Mouse (Mus musculus): Measurements from ENCODE around the gene Fancm. TPM values are rescaled to one million over a fixed set of nuclear protein-coding genes. Genes with fewer than 3 reads are reported as not detected.

Gene Fancm
- polyA plus RNA-seq (2012; rRNA removed) = 5.3 and 5.5 TPM in 2 replicates

DNA sequence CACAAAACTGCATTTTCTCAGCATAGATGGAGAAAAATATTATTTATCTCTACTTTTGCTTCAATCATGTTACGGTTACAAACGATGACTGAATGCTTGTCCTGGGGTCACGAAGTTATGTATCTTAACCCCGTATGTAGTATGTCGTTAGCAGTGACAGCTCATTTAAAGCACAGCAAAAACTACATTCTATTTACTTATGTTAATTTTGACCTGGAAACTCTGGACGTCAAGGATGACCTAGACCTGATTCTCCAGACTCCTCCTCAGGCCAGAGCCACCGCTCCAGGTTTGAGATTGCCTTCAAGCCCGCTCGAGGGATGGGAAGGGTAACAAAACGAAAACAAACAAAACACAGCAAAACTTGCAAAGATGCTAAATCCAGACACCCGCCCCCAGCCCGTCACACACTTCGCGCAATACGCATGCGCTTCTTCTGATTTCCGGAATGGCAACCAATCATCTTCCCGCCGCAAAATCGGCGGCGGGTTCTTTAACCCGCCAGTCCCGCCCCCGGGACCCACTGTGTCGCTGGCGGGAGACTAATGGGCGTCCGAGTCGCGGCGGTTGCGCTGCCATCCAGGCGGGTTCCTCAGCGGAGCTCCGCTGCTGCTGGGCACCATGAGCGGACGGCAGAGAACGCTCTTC, at the start of gene Fancm:
TSS of gene Fancm (plus strand) at position 519 of the 648 bp plus-strand sequence.

DNA sequence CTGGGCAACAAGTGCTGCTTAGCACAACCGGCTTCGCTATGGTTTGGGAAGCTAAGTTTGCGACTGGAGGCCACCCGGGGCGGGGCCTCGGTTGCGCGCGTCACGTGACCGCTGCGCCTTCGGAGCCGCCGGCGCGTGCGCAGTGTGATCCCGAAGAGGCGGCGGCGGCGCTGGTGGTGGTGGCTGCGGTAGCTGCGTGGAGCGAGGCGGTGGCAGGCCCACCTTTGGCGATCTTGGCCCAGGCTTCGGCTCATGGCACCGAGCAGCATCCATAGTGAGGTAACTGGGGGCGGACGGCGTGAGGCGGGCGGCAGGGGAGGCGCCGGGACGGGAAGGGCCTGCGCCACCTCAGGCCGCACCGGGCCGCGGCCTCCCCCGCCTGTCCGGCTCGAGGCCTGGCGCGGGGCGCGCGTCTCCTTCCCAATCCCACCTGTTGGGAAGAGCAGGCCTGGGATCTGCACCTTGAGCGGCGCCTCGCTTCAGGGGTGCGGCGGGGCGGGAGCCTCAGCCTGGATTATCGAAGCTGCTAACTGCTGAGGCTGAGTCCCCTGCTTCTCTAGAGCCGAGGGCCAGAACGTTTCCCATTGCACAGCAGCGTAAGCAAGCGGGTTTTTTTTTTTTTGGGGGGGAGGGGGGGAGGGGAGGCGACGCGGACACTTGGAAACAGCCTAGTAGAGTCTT, 39.1 kb upstream of the Fancm start, which contains the start of gene Prpf39:
TSS of gene Prpf39 (plus strand) at position 144 of the 681 bp plus-strand sequence.

DNA sequence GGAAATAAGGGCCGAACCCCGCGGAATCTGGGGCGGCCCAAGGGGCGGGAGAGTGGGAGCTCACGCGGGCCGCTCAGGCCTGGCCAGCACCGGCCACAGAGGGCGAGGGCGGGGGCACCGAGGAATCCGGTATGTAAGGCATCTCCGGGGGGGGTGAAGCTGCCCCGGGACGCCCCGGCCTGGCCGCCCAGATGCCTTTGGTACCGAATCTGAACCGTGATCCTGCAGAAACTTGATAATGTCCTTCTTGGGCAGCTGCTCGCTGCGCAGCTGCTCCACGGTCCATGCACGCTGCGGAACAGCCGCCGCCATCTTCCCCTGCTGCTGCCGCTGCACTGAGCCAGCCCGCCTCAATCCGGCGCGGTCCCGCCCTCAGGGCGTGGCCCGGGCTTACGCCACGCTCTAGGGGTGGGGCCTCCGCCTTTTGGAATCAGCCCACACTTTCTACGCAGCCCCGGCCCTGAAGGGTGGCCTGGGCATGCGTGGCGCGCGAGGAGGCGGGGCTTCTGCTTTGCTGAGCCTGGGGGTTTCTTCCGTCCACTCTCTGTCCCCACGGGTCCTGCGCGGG, 1.7 kb upstream of the Fancm start, which contains the start of gene Fkbp3:
TSS of gene Fkbp3 (minus strand) at position 397 of the 568 bp plus-strand sequence.

DNA sequence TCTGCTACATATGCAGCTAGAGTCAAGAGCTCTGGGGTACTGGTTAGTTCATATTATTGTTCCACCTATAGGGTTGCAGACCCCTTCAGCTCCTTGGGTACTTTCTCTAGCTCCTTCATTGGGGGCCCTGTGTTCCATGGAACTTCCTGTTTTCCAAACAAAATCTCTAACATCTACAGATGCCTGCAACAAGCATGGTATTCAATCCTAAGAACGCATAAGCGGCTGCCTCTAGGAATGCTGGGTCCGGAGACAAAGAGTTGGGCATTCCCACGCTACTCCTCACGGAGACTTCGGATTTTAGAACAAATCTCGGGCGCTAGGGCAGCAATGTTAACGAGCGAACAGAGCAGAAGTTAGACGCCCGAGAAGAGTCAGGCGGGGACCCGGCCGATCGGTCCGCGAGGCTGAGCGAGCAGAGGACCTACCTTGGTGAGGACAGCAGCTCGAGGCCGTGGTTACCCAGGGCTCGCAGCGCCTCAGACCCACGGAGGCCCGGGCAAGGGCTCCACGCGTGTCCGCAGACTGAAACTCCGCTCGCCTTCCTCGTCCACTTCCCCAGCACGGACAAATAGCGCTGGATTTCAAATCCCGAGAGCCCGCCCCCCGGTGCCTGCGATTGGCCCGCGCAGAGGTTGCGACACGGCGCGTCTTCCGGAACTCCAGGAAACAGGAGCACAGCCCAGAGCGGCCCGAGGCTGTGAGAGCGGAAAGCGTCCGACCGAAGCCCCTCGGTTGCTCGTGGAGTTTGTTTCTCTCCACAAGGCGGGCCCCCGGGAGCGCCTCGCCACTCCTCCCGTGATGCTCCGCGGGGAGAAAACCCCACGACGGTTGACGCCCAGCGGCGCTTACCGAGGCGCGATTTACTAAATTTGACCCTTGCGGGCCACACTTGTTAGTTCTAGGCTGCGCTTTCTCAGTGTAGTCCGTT, 96.9 kb downstream of the Fancm start, which contains the start of gene Mis18bp1:
TSS of gene Mis18bp1 (minus strand) at position 584 of the 931 bp plus-strand sequence.

Other genes starting within 250 kb of the Fancm start
- gene Gm527, start 157.7 kb upstream of the Fancm start, polyA plus RNA-seq (2012; rRNA removed) = 0.50 and 0.68 TPM in 2 replicates
- gene Klhl28, start 110.1 kb upstream of the Fancm start, polyA plus RNA-seq (2012; rRNA removed) = 1.8 and 2.0 TPM in 2 replicates
- gene Togaram1, start 109.8 kb upstream of the Fancm start, polyA plus RNA-seq (2012; rRNA removed) = 4.0 and 5.0 TPM in 2 replicates
- 10.2 and 11.5 TPM in 2 replicates for gene Prpf39, start 39.3 kb upstream of the Fancm start, polyA plus RNA-seq (2012; rRNA removed)
- 76.6 and 79.8 TPM in 2 replicates for gene Fkbp3, start 1.6 kb upstream of the Fancm start, polyA plus RNA-seq (2012; rRNA removed)
- gene Mis18bp1, start 97.0 kb downstream of the Fancm start, polyA plus RNA-seq (2012; rRNA removed) = 16.7 and 16.9 TPM in 2 replicates
- gene Wdr20rt, start 149.9 kb downstream of the Fancm start, polyA plus RNA-seq (2012; rRNA removed) = not detected in 2 replicates